10 mouse cellular contexts compared by ENCODE assay signal in the genomic region with DNA sequence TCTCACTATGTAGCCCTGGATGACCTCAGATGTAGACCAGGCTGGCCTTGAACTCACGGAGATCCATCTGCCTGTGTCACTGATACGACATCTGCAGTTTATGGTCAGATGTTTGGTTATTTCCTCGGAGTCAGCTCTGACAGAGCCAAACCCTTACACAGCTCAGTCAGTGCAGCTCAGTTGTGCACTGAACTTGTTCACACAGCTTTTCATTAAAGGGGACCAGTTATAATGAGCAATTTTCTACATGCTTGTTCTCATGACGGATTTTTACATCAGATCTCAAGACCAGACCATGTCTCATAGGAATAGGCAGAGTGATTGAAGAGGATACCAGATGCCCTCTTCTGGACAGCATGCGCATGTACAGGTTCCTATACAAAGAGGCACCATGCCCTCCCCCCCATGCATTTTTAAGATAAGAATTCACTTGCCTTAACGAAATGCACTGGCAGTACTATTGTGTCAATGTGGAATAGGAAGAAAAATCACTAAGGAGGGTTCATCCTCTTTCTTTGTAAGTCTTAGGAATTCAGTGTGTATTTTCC. TPM values are rescaled to one million over a fixed set of nuclear protein-coding genes. Genes with fewer than 3 reads are reported as not detected.
DNase-seq lines count a peak whose midpoint lies in the region; ATAC-seq lines count a peak whose summit lies in the region.
"Had no signal": no experiment of that assay in that cellular context is flagged by ENCODE, and none has a peak within 500 bp of the region (broad histone marks: within the 10 kb centered on the region; RNA-seq: fewer than 3 reads in every experiment).

No protein-coding gene starts in this region.

- no peak for DNase-seq in intestine, embryonic 14.5 days (ENCODE audit: low spot score)
- peak; percentile 72 for DNase-seq in A20 (ENCODE audit: low read depth, low spot score)
- DNase-seq in NIH3T3 (ENCODE audit: low read depth) = peak; percentile 24
- no peak for DNase-seq in heart, adult 9 months (ENCODE audit: low spot score in 2 of 2)
- no peak for DNase-seq in urinary bladder, postnatal 14 days (ENCODE audit: low spot score)

- H3K36me3 ChIP-seq in intestine, embryonic 14.5 days (ENCODE audit: control insufficient read depth, insufficient read depth, low read length) = no peaks in the 10 kb centered on the region
- H3K36me3 ChIP-seq in intestine, embryonic 16.5 days (ENCODE audit: control insufficient read depth, insufficient read depth, low read length) = no peaks in the 10 kb centered on the region
- no peaks in the 10 kb centered on the region for H3K36me3 ChIP-seq in midbrain, embryonic 15.5 days (replicated peaks)

- H3K4me2 ChIP-seq in intestine, embryonic 14.5 days (ENCODE audit: low read length) = no peak overlapping the region
- H3K4me2 ChIP-seq in intestine, embryonic 16.5 days (ENCODE audit: low read depth, low read length) = no peak overlapping the region
- H3K4me2 ChIP-seq in midbrain, embryonic 15.5 days = no peak overlapping the region

- 62% methylated on average over 6 of the region's 6 CpGs for WGBS in intestine, embryonic 14.5 days
- WGBS in intestine, embryonic 16.5 days = 55% methylated on average over 6 of the region's 6 CpGs
- 58% methylated on average over 6 of the region's 6 CpGs for WGBS in midbrain, embryonic 15.5 days

- 0 out of 2 replicates have a peak, but pooled peaks have one; percentile 36 for ATAC-seq in intestine, embryonic 14.5 days (replicated peaks; ENCODE audit: low FRiP score, low TSS enrichment, low read depth)
- ATAC-seq in intestine, embryonic 16.5 days = no peak
- ATAC-seq in hematopoietic stem cell, adult 5-6 weeks (replicated peaks in 1 of 2; ENCODE audit: insufficient read depth in 1 of 2, low FRiP score in 2 of 2, low TSS enrichment in 1 of 2, low read depth in 1 of 2, poor library complexity in 2 of 2, severe bottlenecking in 2 of 2) = peak; percentile 72 to 87
- ATAC-seq in midbrain, embryonic 15.5 days (replicated peaks) = peak; percentile 62

- no peak overlapping the region for H3K27ac ChIP-seq in intestine, embryonic 14.5 days (ENCODE audit: low read depth)
- H3K27ac ChIP-seq in intestine, embryonic 16.5 days (ENCODE audit: low read length) = no peak overlapping the region
- H3K27ac ChIP-seq in midbrain, embryonic 15.5 days = no peak overlapping the region

- H3K9me3 ChIP-seq in intestine, embryonic 14.5 days (ENCODE audit: control insufficient read depth, low read length) = no peaks in the 10 kb centered on the region
- H3K9me3 ChIP-seq in intestine, embryonic 16.5 days (ENCODE audit: control insufficient read depth, low read length) = no peaks in the 10 kb centered on the region
- no peaks in the 10 kb centered on the region for H3K9me3 ChIP-seq in midbrain, embryonic 15.5 days

- no peaks in the 10 kb centered on the region for H3K4me1 ChIP-seq in intestine, embryonic 14.5 days (replicated peaks; ENCODE audit: control insufficient read depth, insufficient read depth, low read length)
- H3K4me1 ChIP-seq in intestine, embryonic 16.5 days (ENCODE audit: control insufficient read depth, insufficient read depth, low read length) = no peaks in the 10 kb centered on the region
- H3K4me1 ChIP-seq in midbrain, embryonic 15.5 days = no peaks in the 10 kb centered on the region

- no peak overlapping the region for H3K4me3 ChIP-seq in intestine, embryonic 14.5 days (ENCODE audit: low read depth, low read length)
- H3K4me3 ChIP-seq in intestine, embryonic 16.5 days (ENCODE audit: low read length) = no peak overlapping the region
- H3K4me3 ChIP-seq in midbrain, embryonic 15.5 days = no peak overlapping the region

- H3K9ac ChIP-seq in intestine, embryonic 14.5 days (ENCODE audit: low read length) = no peak overlapping the region
- H3K9ac ChIP-seq in intestine, embryonic 16.5 days (ENCODE audit: low read depth, low read length) = no peak overlapping the region
- H3K9ac ChIP-seq in midbrain, embryonic 15.5 days = no peak overlapping the region

- H3K27me3 ChIP-seq in intestine, embryonic 14.5 days (replicated peaks; ENCODE audit: control insufficient read depth, insufficient read depth, low read length) = no peaks in the 10 kb centered on the region
- no peaks in the 10 kb centered on the region for H3K27me3 ChIP-seq in intestine, embryonic 16.5 days (replicated peaks; ENCODE audit: control insufficient read depth, insufficient read depth, low read length)
- H3K27me3 ChIP-seq in midbrain, embryonic 15.5 days (replicated peaks) = no peaks in the 10 kb centered on the region

RNA-seq across cellular contexts. Expression of a gene that starts 1.6 kb away (rescaled TPM):
- polyA plus RNA-seq in intestine, embryonic 14.5 days (2014; fragmentation: Nextera tagmentation; extraction: Ambion mirVana) = not detected in 2 replicates
- 0.12 TPM in 1 of 2 replicates, not detected in the other for polyA plus RNA-seq in intestine, embryonic 16.5 days (2015; fragmentation: Nextera tagmentation; extraction: Ambion mirVana)
- total RNA-seq in hematopoietic stem cell, adult 5-6 weeks (2017) = not detected in 2 replicates
- polyA plus RNA-seq in midbrain, embryonic 15.5 days (2015; fragmentation: Nextera tagmentation; extraction: Ambion mirVana) = not detected in 2 replicates
- total RNA-seq: left cerebral cortex, postnatal 10 days had no signal
- polyA plus RNA-seq: cerebellum, adult 2 months had no signal

RNA-seq across cellular contexts. Expression of a gene that starts 26.5 kb away (rescaled TPM):
- polyA plus RNA-seq in intestine, embryonic 14.5 days (2014; fragmentation: Nextera tagmentation; extraction: Ambion mirVana) = 0.09 TPM in 1 of 2 replicates, not detected in the other
- polyA plus RNA-seq in intestine, embryonic 16.5 days (2015; fragmentation: Nextera tagmentation; extraction: Ambion mirVana) = 1.8 and 2.4 TPM in 2 replicates
- not detected in 2 replicates for total RNA-seq in hematopoietic stem cell, adult 5-6 weeks (2017)
- polyA plus RNA-seq in midbrain, embryonic 15.5 days (2015; fragmentation: Nextera tagmentation; extraction: Ambion mirVana) = 0.20 and 0.26 TPM in 2 replicates
- total RNA-seq: left cerebral cortex, postnatal 10 days had no signal
- polyA plus RNA-seq: cerebellum, adult 2 months had no signal

Comparison
In these comparisons a context has a peak if more than half of its experiments do, and no peak if none do; other contexts are left out.
1. DNase-seq: peak in A20 (single experiment) and NIH3T3 (single experiment); none in intestine, embryonic 14.5 days (single experiment), heart, adult 9 months (0 of 2) and urinary bladder, postnatal 14 days (single experiment).